Mouse (Mus musculus): Measurements from ENCODE around the gene Sh2b2. TPM values are rescaled to one million over a fixed set of nuclear protein-coding genes. Genes with fewer than 3 reads are reported as not detected.

Gene Sh2b2
- total and polyA plus RNA-seq, 3 experiments: 0.55 to 6.7 (median 0.80) TPM

GRCm38 (mm10) chr5:136263342-136263741 is 17.0 kb upstream of the Sh2b2 start:
- no peak overlapping the region for H3K27ac ChIP-seq
- no peaks in the 10 kb centered on the region for H3K4me1 ChIP-seq (ENCODE audit: control insufficient read depth, insufficient read depth, low read length)
- H3K79me2 ChIP-seq (replicated peaks; ENCODE audit: control insufficient read depth, insufficient read depth, low read length): no peaks in the 10 kb centered on the region
- no peaks in the 10 kb centered on the region for H3K27me3 ChIP-seq (ENCODE audit: control insufficient read depth, insufficient read depth, low read length)
- WGBS: 71% methylated on average over 4 of the region's 4 CpGs
- intact Hi-C loops (cut with DNase I): no loop called here
- TF ChIP-seq POLR2A (IDR thresholded peaks at IDR 0.05; ENCODE audit: insufficient read depth, low read depth, low read length) (no peak), CTCF (IDR thresholded peaks at IDR 0.05) (no peak), EP300 (IDR thresholded peaks at IDR 0.05; ENCODE audit: insufficient read depth, low read depth, low read length) (no peak)
- no peak overlapping the region for H3K4me3 ChIP-seq
- no peak overlapping the region for H3K9ac ChIP-seq (ENCODE audit: low read depth, low read length)
- no peak for DNase-seq
- no peaks in the 10 kb centered on the region for H3K36me3 ChIP-seq (ENCODE audit: control insufficient read depth, insufficient read depth, low read length)

GRCm38 (mm10) chr5:136258919-136259318 is 12.6 kb upstream of the Sh2b2 start:
- Histone ChIP-seq H3K27me3 (ENCODE audit: control insufficient read depth, insufficient read depth, low read length) (no peaks in the 10 kb centered on the region), H3K27ac (no peak overlapping the region), H3K36me3 (ENCODE audit: control insufficient read depth, insufficient read depth, low read length) (no peaks in the 10 kb centered on the region), H3K9ac (ENCODE audit: low read depth, low read length) (no peak overlapping the region), H3K4me3 (no peak overlapping the region), H3K4me1 (ENCODE audit: control insufficient read depth, insufficient read depth, low read length) (no peaks in the 10 kb centered on the region), H3K79me2 (replicated peaks; ENCODE audit: control insufficient read depth, insufficient read depth, low read length) (no peaks in the 10 kb centered on the region)
- TF ChIP-seq CTCF (IDR thresholded peaks at IDR 0.05) (peak; percentile 93), POLR2A (IDR thresholded peaks at IDR 0.05; ENCODE audit: insufficient read depth, low read depth, low read length) (no peak), EP300 (IDR thresholded peaks at IDR 0.05; ENCODE audit: insufficient read depth, low read depth, low read length) (0 out of 2 replicates have a peak, but pooled peaks have one; percentile 35)
- intact Hi-C loops (cut with DNase I): loop anchor here (1.0 to 2.0 kb wide), 4 partner anchors 364 to 496 kb away; no protein-coding TSS in a partner anchor
- 31% methylated on average over 6 of the region's 6 CpGs for WGBS
- DNase-seq: peak; percentile 52 to 70

- intact Hi-C loops (cut with DNase I): loop anchor here (1.0 to 2.0 kb wide), 2 partner anchors 51 to 118 kb away; no protein-coding TSS in a partner anchor
- no peaks in the 10 kb centered on the region for H3K27me3 ChIP-seq (ENCODE audit: control insufficient read depth, insufficient read depth, low read length)
- peak; percentile 76 to 82 for DNase-seq
- H3K4me3 ChIP-seq: no peak overlapping the region
- no peaks in the 10 kb centered on the region for H3K36me3 ChIP-seq (ENCODE audit: control insufficient read depth, insufficient read depth, low read length)
- no peaks in the 10 kb centered on the region for H3K79me2 ChIP-seq (replicated peaks; ENCODE audit: control insufficient read depth, insufficient read depth, low read length)
- no peak overlapping the region for H3K27ac ChIP-seq
- no peaks in the 10 kb centered on the region for H3K4me1 ChIP-seq (ENCODE audit: control insufficient read depth, insufficient read depth, low read length)
- H3K9ac ChIP-seq (ENCODE audit: low read depth, low read length): no peak overlapping the region
- 0 out of 2 replicates have a peak, but pooled peaks have one; percentile 62 for TF ChIP-seq EP300 (IDR thresholded peaks at IDR 0.05; ENCODE audit: insufficient read depth, low read depth, low read length)
- peak; percentile 96 for TF ChIP-seq CTCF (IDR thresholded peaks at IDR 0.05)
- TF ChIP-seq POLR2A (IDR thresholded peaks at IDR 0.05; ENCODE audit: insufficient read depth, low read depth, low read length): no peak
- 15% methylated on average over 17 of the region's 17 CpGs for WGBS
These were observed 6.5 kb upstream of the Sh2b2 start for GRCm38 (mm10) chr5:136252899-136253298.

- Histone ChIP-seq H3K9ac (ENCODE audit: low read depth, low read length) (no peak overlapping the region), H3K79me2 (replicated peaks; ENCODE audit: control insufficient read depth, insufficient read depth, low read length) (no peaks in the 10 kb centered on the region), H3K4me1 (ENCODE audit: control insufficient read depth, insufficient read depth, low read length) (no peaks in the 10 kb centered on the region), H3K36me3 (ENCODE audit: control insufficient read depth, insufficient read depth, low read length) (no peaks in the 10 kb centered on the region), H3K27ac (no peak overlapping the region), H3K4me3 (no peak overlapping the region), H3K27me3 (ENCODE audit: control insufficient read depth, insufficient read depth, low read length) (no peaks in the 10 kb centered on the region)
- DNase-seq: peak in 1 of 2 experiments; percentile 42
- intact Hi-C loops (cut with DNase I): no loop called here
- no peak for TF ChIP-seq POLR2A (IDR thresholded peaks at IDR 0.05; ENCODE audit: insufficient read depth, low read depth, low read length)
- TF ChIP-seq CTCF (IDR thresholded peaks at IDR 0.05): peak; percentile 64
- no peak for TF ChIP-seq EP300 (IDR thresholded peaks at IDR 0.05; ENCODE audit: insufficient read depth, low read depth, low read length)
- 59% methylated on average over 7 of the region's 7 CpGs for WGBS
These were observed 4.6 kb upstream of the Sh2b2 start for GRCm38 (mm10) chr5:136251004-136251403.

GRCm38 (mm10) chr5:136248441-136248840 is 2.1 kb upstream of the Sh2b2 start:
- peaks cover 2% of the 10 kb centered on the region; the same call in 1 of the 2 replicates for H3K4me1 ChIP-seq (ENCODE audit: control insufficient read depth, insufficient read depth, low read length)
- intact Hi-C loops (cut with DNase I): no loop called here
- no peak overlapping the region for H3K9ac ChIP-seq (ENCODE audit: low read depth, low read length)
- no peak overlapping the region for H3K4me3 ChIP-seq
- H3K79me2 ChIP-seq (replicated peaks; ENCODE audit: control insufficient read depth, insufficient read depth, low read length): no peaks in the 10 kb centered on the region
- 82% methylated on average over 6 of the region's 6 CpGs for WGBS
- no peaks in the 10 kb centered on the region for H3K36me3 ChIP-seq (ENCODE audit: control insufficient read depth, insufficient read depth, low read length)
- no peak for TF ChIP-seq CTCF (IDR thresholded peaks at IDR 0.05)
- TF ChIP-seq EP300 (IDR thresholded peaks at IDR 0.05; ENCODE audit: insufficient read depth, low read depth, low read length): no peak
- TF ChIP-seq POLR2A (IDR thresholded peaks at IDR 0.05; ENCODE audit: insufficient read depth, low read depth, low read length): no peak
- no peak for DNase-seq
- no peaks in the 10 kb centered on the region for H3K27me3 ChIP-seq (ENCODE audit: control insufficient read depth, insufficient read depth, low read length)
- H3K27ac ChIP-seq: no peak overlapping the region

Data from heart, adult 2 months (tissue).